Comparison of ENCODE assay signal across 1 mouse cellular context in the genomic region with DNA sequence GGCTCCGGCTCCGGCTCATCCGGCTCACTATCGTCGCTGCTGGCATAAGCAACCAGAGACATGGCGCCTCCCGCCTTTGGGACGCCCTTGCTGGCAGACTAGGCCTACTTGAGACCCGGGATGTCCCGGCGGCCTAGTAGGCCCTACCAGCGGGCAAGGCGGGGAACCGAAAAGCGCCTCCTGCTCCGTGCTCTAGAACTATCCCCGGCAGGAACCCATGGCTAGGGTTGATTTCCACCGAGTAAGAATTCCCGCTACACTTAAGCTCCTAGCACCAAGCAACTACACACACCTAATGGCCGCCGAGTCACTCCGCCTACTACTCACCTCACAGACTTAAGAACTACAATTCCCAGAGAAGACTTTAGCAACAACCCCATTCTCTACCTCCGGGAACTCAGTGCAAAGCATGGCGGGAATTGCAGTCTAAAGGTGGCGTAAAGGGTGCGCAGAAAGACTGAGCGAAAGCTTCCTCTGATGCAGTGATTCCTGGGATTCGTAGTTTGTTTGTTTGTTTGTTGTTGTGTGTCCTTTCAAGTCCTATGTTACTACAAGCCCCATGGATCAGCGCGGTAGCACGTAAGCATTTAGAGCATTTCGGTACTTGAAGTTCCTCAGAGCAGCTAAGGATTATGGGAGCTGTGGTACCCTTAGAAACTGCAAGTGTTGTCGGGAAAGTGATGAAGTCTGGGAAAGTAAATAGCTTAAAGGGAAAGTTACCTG.
TF ChIP-seq lines count a peak whose summit lies in the region.

A gene (minus strand): TSS at position 328 of the 723 bp plus-strand sequence.

TF ChIP-seq in myocyte, 11 proteins besides CTCF, POLR2A, EP300 and RAD21 (continued from another document):
- TF ChIP-seq POLR2AphosphoS2 (IDR thresholded peaks at IDR 0.05; ENCODE audit: insufficient read length, low read depth) = no peak
